Mouse (Mus musculus): ENCODE measurements around the gene Sec61b. TPM values are rescaled to one million over a fixed set of nuclear protein-coding genes. Genes with fewer than 3 reads are reported as not detected.

Sec61b gene
- total RNA-seq, 2 experiments from 2014 or later: 37.4 to 43.7 TPM

GRCm38 (mm10) chr4:47440951-47441350 lies 33.5 kb upstream of the Sec61b start:
- DNase-seq: no peak
- no peak overlapping the region for H3K27ac ChIP-seq
- H3K4me3 ChIP-seq: no peak overlapping the region
- no peak for TF ChIP-seq CTCF (IDR thresholded peaks at IDR 0.05)
- intact Hi-C loops (cut with DNase I): no loop called here

DNA sequence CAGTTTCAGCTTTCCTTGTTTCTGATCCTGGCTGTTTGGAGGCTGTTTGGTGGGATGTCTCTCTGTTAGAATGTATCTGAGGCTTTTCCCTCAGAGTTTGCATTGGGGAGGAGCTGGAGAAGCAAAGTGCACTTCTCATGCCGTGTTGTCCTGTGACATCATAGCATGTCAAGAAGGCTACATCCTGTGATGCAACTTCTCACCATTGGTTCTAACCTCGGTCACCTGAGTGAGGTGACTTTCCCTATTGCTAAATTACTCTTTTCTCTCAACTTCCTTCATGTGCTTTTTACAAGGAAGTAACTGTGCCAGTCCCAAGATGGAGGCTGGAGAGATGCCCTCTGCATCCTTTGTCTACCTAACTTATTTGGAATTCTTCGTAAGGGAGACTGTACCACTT lies 25.9 kb upstream of the Sec61b start:
- TF ChIP-seq CTCF (IDR thresholded peaks at IDR 0.05): no peak
- no peak for DNase-seq
- intact Hi-C loops (cut with DNase I): no loop called here
- H3K27ac ChIP-seq: no peak overlapping the region
- H3K4me3 ChIP-seq: no peak overlapping the region

- intact Hi-C loops (cut with DNase I): no loop called here
- Histone ChIP-seq H3K27ac (no peak overlapping the region), H3K4me3 (no peak overlapping the region)
- DNase-seq: no peak
- no peak for TF ChIP-seq CTCF (IDR thresholded peaks at IDR 0.05)
Observed at GRCm38 (mm10) chr4:47449116-47449515, 25.3 kb upstream of the Sec61b start.

DNA sequence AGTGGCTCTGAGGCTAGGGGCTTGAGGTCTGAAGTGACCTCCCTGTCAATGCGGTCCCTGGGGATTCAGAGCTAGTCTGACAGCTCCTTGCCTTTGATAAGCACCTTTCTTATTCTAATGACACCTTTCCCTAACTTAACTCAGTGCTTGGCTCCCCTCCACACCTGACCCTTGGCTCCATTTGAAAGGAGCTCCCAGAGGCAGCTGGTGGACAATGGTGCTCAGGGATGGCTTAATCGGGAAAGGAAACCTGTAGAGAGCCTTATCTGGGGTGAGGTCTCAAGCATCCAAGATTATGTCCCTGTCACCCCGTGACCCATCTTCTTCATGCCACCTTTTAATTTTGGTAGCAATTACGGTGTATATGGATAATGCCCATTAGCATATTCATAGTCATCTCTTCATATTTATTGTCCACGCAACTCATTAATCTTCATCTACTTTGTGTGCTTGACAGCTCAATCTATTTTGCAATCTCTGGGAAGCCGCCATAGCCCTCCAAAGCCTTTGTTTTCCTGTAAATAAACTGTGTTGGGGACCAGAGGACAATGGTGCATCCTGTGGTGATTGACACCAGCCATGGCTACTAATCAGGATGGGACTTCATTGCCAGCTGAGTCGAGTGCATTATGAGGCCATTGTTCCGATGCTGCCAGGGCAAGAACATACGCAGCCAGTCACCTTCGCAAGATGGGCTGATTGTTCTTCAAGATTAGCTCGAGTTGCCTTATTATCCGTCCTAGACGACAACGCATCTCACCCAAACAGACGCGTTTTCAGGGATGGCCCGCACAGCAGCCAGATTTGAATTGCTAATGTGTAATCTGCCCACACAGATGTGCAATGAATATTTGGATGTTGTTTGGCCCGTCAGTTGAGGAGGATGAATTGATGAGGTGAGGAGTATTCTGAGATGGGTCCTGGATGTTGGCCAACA lies 24.6 kb upstream of the Sec61b start:
- intact Hi-C loops (cut with DNase I): no loop called here
- no peak for TF ChIP-seq CTCF (IDR thresholded peaks at IDR 0.05)
- H3K4me3 ChIP-seq: no peak overlapping the region
- H3K27ac ChIP-seq: no peak overlapping the region
- no peak for DNase-seq

DNA sequence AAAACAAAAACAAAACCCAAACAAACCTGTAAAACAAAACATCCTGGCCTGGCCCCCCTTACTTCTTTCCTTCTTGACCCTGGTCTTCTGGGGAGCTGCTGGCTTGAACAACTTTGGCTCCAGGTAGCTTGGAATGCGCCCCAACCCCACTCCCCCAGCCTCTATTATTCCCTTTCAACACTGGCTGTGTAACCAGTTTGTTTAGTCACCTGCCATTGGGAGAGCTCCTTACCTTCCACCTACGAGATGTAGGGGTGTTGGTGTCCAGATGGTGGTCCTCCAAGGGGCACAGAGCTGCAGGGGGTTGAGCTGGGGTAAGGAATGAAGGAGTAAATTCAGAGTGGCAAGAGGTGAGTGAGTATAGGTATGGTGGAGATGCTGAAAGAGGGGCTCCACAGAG lies 7.3 kb upstream of the Sec61b start:
- Histone ChIP-seq H3K27ac (no peak overlapping the region), H3K4me3 (no peak overlapping the region)
- no peak for DNase-seq
- TF ChIP-seq CTCF (IDR thresholded peaks at IDR 0.05): no peak
- intact Hi-C loops (cut with DNase I): no loop called here

- Histone ChIP-seq H3K27ac (peak overlapping the region; percentile 98), H3K4me3 (peak overlapping the region; percentile 98)
- intact Hi-C loops (cut with DNase I): no loop called here
- peak; percentile 8; the same call in 1 of the 2 replicates for TF ChIP-seq CTCF (IDR thresholded peaks at IDR 0.05)
- no peak for DNase-seq
Observed at GRCm38 (mm10) chr4:47473586-47473967, 881 bp upstream of the Sec61b start.

DNA sequence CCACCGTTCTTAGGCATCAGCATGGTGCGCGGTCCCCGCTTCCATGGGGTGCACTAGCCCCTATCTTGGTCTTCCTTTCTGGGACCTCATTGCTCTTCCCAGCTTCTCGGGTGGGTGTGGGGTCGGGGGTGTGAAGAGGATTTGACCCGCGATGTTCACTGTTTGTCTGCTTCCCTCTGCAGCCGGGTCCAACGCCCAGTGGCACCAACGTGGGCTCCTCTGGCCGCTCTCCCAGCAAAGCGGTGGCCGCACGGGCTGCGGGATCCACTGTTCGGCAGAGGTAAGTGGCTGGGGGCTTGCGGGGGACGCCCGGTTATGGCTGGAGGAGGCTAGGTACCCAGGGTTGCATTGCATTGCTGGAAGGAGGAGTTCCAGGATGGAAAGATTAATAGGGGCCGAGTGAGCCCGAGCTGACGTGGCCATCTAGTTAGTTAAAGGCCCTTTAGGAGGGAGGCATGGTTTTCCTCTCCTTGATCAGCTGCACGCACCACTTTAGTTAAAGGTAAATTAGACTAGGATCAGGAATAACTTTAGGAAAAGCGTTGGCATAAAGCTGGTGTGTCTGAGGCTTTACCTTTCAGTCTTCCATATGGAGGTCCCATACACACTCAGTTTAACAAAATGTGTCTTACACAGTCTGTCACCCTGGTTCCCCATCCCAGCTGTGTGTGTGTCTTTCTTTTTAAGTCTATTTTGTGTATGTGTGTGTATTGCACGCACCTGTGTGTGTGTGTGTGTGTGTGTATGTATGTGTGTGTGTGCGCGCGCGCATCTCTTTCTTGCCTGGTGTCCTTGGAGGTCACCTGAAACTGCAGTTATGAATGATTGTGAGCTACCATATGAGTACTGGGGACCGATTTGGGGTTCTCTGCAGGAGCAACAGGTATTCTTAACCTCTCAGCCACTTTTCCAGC lies 529 bp downstream of the Sec61b start:
- intact Hi-C loops (cut with DNase I): loop anchor here (1.0 to 2.0 kb wide), 3 partner anchors 24 to 804 kb away; partner anchors contain the start of genes Erp44 and Invs

GRCm38 (mm10) chr4:47477539-47477938 lies 3.1 kb downstream of the Sec61b start:
- peak overlapping the region; percentile 98 for H3K4me3 ChIP-seq
- DNase-seq: no peak
- intact Hi-C loops (cut with DNase I): no loop called here
- no peak for TF ChIP-seq CTCF (IDR thresholded peaks at IDR 0.05)
- H3K27ac ChIP-seq: peak overlapping the region; percentile 98

More for the DNA sequence above, 529 bp downstream of the Sec61b start:
- Histone ChIP-seq H3K27ac (peak overlapping the region; percentile 98), H3K4me3 (peak overlapping the region; percentile 98)
- no peak for DNase-seq
- no peak for TF ChIP-seq CTCF (IDR thresholded peaks at IDR 0.05)

DNA sequence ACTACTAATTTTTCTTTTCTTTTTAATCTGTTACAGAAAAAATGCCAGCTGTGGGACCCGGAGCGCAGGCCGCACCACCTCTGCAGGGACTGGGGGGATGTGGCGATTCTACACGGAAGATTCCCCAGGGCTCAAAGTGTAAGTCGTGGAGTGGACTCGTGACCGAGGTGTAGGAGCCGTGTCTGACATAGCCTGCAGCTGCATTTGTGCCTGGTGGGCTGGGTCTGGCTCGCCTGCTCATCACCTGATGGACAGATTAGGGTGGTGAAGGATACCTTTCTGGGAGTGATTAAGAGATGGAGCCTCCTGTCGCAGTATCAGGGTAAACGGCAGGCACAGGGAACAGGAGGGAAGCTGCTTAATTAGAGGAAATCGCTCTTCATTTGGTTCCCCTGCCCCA lies 5.6 kb downstream of the Sec61b start:
- intact Hi-C loops (cut with DNase I): no loop called here
- TF ChIP-seq CTCF (IDR thresholded peaks at IDR 0.05): no peak
- no peak for DNase-seq
- no peak overlapping the region for H3K4me3 ChIP-seq
- peak overlapping the region; percentile 98; the same call in 1 of the 2 replicates for H3K27ac ChIP-seq

GRCm38 (mm10) chr4:47480576-47480975 lies 6.1 kb downstream of the Sec61b start:
- H3K4me3 ChIP-seq: no peak overlapping the region
- no peak for TF ChIP-seq CTCF (IDR thresholded peaks at IDR 0.05)
- no peak overlapping the region for H3K27ac ChIP-seq
- intact Hi-C loops (cut with DNase I): no loop called here
- no peak for DNase-seq

- no peak overlapping the region for H3K4me3 ChIP-seq
- TF ChIP-seq CTCF (IDR thresholded peaks at IDR 0.05): no peak
- intact Hi-C loops (cut with DNase I): no loop called here
- H3K27ac ChIP-seq: no peak overlapping the region
- DNase-seq: no peak
Observed at GRCm38 (mm10) chr4:47491243-47491642, 16.8 kb downstream of the Sec61b start.

- H3K27ac ChIP-seq: 0 out of 2 replicates have a peak overlapping the region, but pooled peaks have one; percentile 31
- TF ChIP-seq CTCF (IDR thresholded peaks at IDR 0.05): no peak
- no peak overlapping the region for H3K4me3 ChIP-seq
- intact Hi-C loops (cut with DNase I): no loop called here
- DNase-seq: no peak
Observed at GRCm38 (mm10) chr4:47492311-47493086, 18.0 kb downstream of the Sec61b start.
